Mouse (Mus musculus): ENCODE data around the gene Fto. TPM values are rescaled to one million over a fixed set of nuclear protein-coding genes. Genes with fewer than 3 reads are reported as not detected.

Gene Fto
- total and polyA plus RNA-seq, 3 experiments = 8.4 to 43.2 (median 15.7) TPM

- H3K4me2 ChIP-seq (ENCODE audit: insufficient read depth, low read depth, poor library complexity, severe bottlenecking) = no peak overlapping the region
- no peaks in the 10 kb centered on the region for H3K27me3 ChIP-seq (replicated peaks)
- no peak overlapping the region for H3K9ac ChIP-seq (ENCODE audit: insufficient read depth, low read depth)
- no peak for DNase-seq (ENCODE audit: extremely low read depth)
- dilution Hi-C loops (cut with MboI; ENCODE audit: extremely low pct_ligation_motif_present, extremely low pct_unique_long_range_greater_than_20kb, low sequenced_read_pairs) (no loop called here), in situ Hi-C loops (cut with MboI; ENCODE audit: low pct_ligation_motif_present, low pct_unique_long_range_greater_than_20kb, low sequenced_read_pairs) (no loop called here)
- H3K9me3 ChIP-seq (replicated peaks; ENCODE audit: low read length) = no peaks in the 10 kb centered on the region
- TF ChIP-seq TBP (conservative IDR thresholded peaks at IDR 0.05; ENCODE audit: low read depth, low read length) (no peak), RCOR1 (conservative IDR thresholded peaks at IDR 0.05; ENCODE audit: low read depth, low read length) (no peak), ELF1 (IDR thresholded peaks at IDR 0.05; ENCODE audit: low read depth, low read length) (no peak), TCF12 (IDR thresholded peaks at IDR 0.05; ENCODE audit: low read depth, low read length) (no peak), UBTF (IDR thresholded peaks at IDR 0.05; ENCODE audit: low read depth, low read length) (no peak), SIN3A (IDR thresholded peaks at IDR 0.05; ENCODE audit: low read length) (no peak), NRF1 (IDR thresholded peaks at IDR 0.05; ENCODE audit: low read depth, low read length) (no peak), IRF4 (IDR thresholded peaks at IDR 0.05; ENCODE audit: low read depth, low read length) (no peak), E2F4 (IDR thresholded peaks at IDR 0.05; ENCODE audit: insufficient replicate concordance, low read depth, low read length) (no peak), KAT2A (IDR thresholded peaks at IDR 0.05; ENCODE audit: insufficient replicate concordance, low read length) (no peak), CTCF (conservative IDR thresholded peaks at IDR 0.05 in 1 of 2, IDR thresholded peaks at IDR 0.05 in 1 of 2; ENCODE audit: low read depth in 2 of 2, low read length in 2 of 2) (no peak)
- no peak overlapping the region for H3K27ac ChIP-seq (ENCODE audit: insufficient read depth, low read depth)
- H3K36me3 ChIP-seq (replicated peaks in 1 of 2; ENCODE audit: control insufficient read depth in 1 of 2, insufficient read depth in 1 of 2, low read length in 1 of 2) = peaks cover 3 to 36% of the 10 kb centered on the region in 2 experiments
- no peaks in the 10 kb centered on the region for H3K79me2 ChIP-seq (replicated peaks; ENCODE audit: control insufficient read depth, extremely low read depth, insufficient read depth, poor library complexity, severe bottlenecking)
- H3K4me3 ChIP-seq (replicated peaks in 1 of 3; ENCODE audit: low read depth in 2 of 3, low read length in 2 of 3, poor library complexity in 1 of 3) = no peak overlapping the region
- H3K4me1 ChIP-seq (ENCODE audit: control insufficient read depth in 1 of 2, insufficient read depth in 2 of 2) = no peaks in the 10 kb centered on the region
These were observed 135.5 kb downstream of the Fto start for GRCm38 (mm10) chr8:91448667-91449329.

- no peak for DNase-seq (ENCODE audit: extremely low read depth)
- in situ Hi-C loops (cut with MboI; ENCODE audit: low pct_ligation_motif_present, low pct_unique_long_range_greater_than_20kb, low sequenced_read_pairs) = no loop called here
- TF ChIP-seq NELFE (IDR thresholded peaks at IDR 0.05; ENCODE audit: low read depth, low read length) = no peak
- no peak for TF ChIP-seq TCF12 (IDR thresholded peaks at IDR 0.05; ENCODE audit: low read depth, low read length)
- TF ChIP-seq KAT2A (IDR thresholded peaks at IDR 0.05; ENCODE audit: insufficient replicate concordance, low read length) = no peak
- TF ChIP-seq HCFC1 (IDR thresholded peaks at IDR 0.05; ENCODE audit: low read depth, low read length) = no peak
- TF ChIP-seq JUND (conservative IDR thresholded peaks at IDR 0.05; ENCODE audit: low read depth, low read length) = no peak
- no peak for TF ChIP-seq MXI1 (IDR thresholded peaks at IDR 0.05; ENCODE audit: low read depth, low read length)
- TF ChIP-seq MYC (IDR thresholded peaks at IDR 0.05; ENCODE audit: low read depth, low read length) = no peak
- TF ChIP-seq UBTF (IDR thresholded peaks at IDR 0.05; ENCODE audit: low read depth, low read length) = no peak
- TF ChIP-seq RAD21 (IDR thresholded peaks at IDR 0.05; ENCODE audit: low read depth, low read length) = no peak
- no peak for TF ChIP-seq RCOR1 (conservative IDR thresholded peaks at IDR 0.05; ENCODE audit: low read depth, low read length)
- TF ChIP-seq GABPA (IDR thresholded peaks at IDR 0.05; ENCODE audit: insufficient replicate concordance, low read depth, low read length) = no peak
- TF ChIP-seq ZNF384 (IDR thresholded peaks at IDR 0.05; ENCODE audit: low read depth, low read length) = no peak
- TF ChIP-seq USF1 (IDR thresholded peaks at IDR 0.05; ENCODE audit: low read depth, low read length) = no peak
- TF ChIP-seq SIN3A (IDR thresholded peaks at IDR 0.05; ENCODE audit: low read length) = no peak
- no peak for TF ChIP-seq EP300 (IDR thresholded peaks at IDR 0.05; ENCODE audit: low read length)
- no peak for TF ChIP-seq POLR2AphosphoS2 (IDR thresholded peaks at IDR 0.05; ENCODE audit: low read depth, low read length)
- TF ChIP-seq ETS1 (conservative IDR thresholded peaks at IDR 0.05; ENCODE audit: low read depth, low read length) = no peak
- no peak for TF ChIP-seq TBP (conservative IDR thresholded peaks at IDR 0.05; ENCODE audit: low read depth, low read length)
These were observed 141.6 kb downstream of the Fto start for GRCm38 (mm10) chr8:91454926-91455325.

More at GRCm38 (mm10) chr8:91454926-91455325, 141.6 kb downstream of the Fto start:
- no peak overlapping the region for H3K27ac ChIP-seq (ENCODE audit: insufficient read depth, low read depth)
- dilution Hi-C loops (cut with MboI; ENCODE audit: extremely low pct_ligation_motif_present, extremely low pct_unique_long_range_greater_than_20kb, low sequenced_read_pairs) = no loop called here
- H3K4me1 ChIP-seq (ENCODE audit: control insufficient read depth in 1 of 2, insufficient read depth in 2 of 2) = peaks cover 0 to 2% of the 10 kb centered on the region in 2 experiments; a peak in 1 of 4 replicates
- H3K36me3 ChIP-seq (replicated peaks in 1 of 2; ENCODE audit: control insufficient read depth in 1 of 2, insufficient read depth in 1 of 2, low read length in 1 of 2) = peaks cover 0 to 33% of the 10 kb centered on the region in 2 experiments
- H3K79me2 ChIP-seq (replicated peaks; ENCODE audit: control insufficient read depth, extremely low read depth, insufficient read depth, poor library complexity, severe bottlenecking) = 0 out of 2 replicates have a peak, but pooled peaks cover 5% of the 10 kb centered on the region
- no peaks in the 10 kb centered on the region for H3K9me3 ChIP-seq (replicated peaks; ENCODE audit: low read length)
- H3K27me3 ChIP-seq (replicated peaks) = no peaks in the 10 kb centered on the region
- H3K9ac ChIP-seq (ENCODE audit: insufficient read depth, low read depth) = no peak overlapping the region
- no peak overlapping the region for H3K4me2 ChIP-seq (ENCODE audit: insufficient read depth, low read depth, poor library complexity, severe bottlenecking)
- no peak overlapping the region for H3K4me3 ChIP-seq (replicated peaks in 1 of 3; ENCODE audit: low read depth in 2 of 3, low read length in 2 of 3, poor library complexity in 1 of 3)

Data from CH12.LX (cell line).